Mouse (Mus musculus) limb, embryonic 12.5 days (tissue): ENCODE measurements around the gene Umad1. TPM values are rescaled to one million over a fixed set of nuclear protein-coding genes. Genes with fewer than 3 reads are reported as not detected.

ENCODE experiments used
- ATAC-seq: fragments of 200-750 bp; cut with Nextera tagmentation; 2 replicates; pipeline ENCODE4 v1.8.0; 2017; ENCODE audit warnings: low read depth, moderate TSS enrichment; ENCODE audit not compliant: insufficient number of reproducible peaks, insufficient read depth, low FRiP score, low TSS enrichment
- H3K27ac ChIP-seq: fragments of 300-500 bp; sonication (generic); 2 replicates; pipeline ENCODE4 v1.5.1; 2016; ENCODE audit warnings: mild to moderate bottlenecking, moderate library complexity
- H3K27me3 ChIP-seq: fragments of 300-500 bp; sonication (generic); 2 replicates; pipeline ENCODE4 v1.6.1; 2016; ENCODE audit warnings: mild to moderate bottlenecking, moderate library complexity
- H3K36me3 ChIP-seq: fragments of 300-500 bp; sonication (generic); 2 replicates; pipeline ENCODE4 v1.6.1; 2016; ENCODE audit warnings: mild to moderate bottlenecking, moderate library complexity
- H3K4me1 ChIP-seq: fragments of 300-500 bp; sonication (generic); replicated peaks from 2 replicates; pipeline ENCODE4 v1.6.1; 2016
- H3K4me2 ChIP-seq: fragments of 300-500 bp; sonication (generic); 2 replicates; pipeline ENCODE4 v1.6.1; 2016; ENCODE audit warnings: mild to moderate bottlenecking, moderate library complexity
- H3K4me3 ChIP-seq: fragments of 300-500 bp; sonication (generic); replicated peaks from 2 replicates; pipeline ENCODE4 v1.5.1; 2016; ENCODE audit warnings: mild to moderate bottlenecking
- H3K9ac ChIP-seq: fragments of 300-500 bp; sonication (generic); replicated peaks from 2 replicates; pipeline ENCODE4 v1.6.1; 2016; ENCODE audit warnings: mild to moderate bottlenecking, moderate library complexity
- H3K9me3 ChIP-seq: fragments of 300-500 bp; sonication (generic); 2 replicates; pipeline ENCODE4 v1.6.1; 2016; ENCODE audit warnings: mild to moderate bottlenecking, moderate library complexity
- WGBS: fragments of 180-500 bp; shearing (Covaris S2); methylation state at CpG from one replicate; pipeline ENCODE4 v1.1.7; 2016; 5-methylcytosine and 5-hydroxymethylcytosine counted together
- polyA plus RNA-seq: library from polyadenylated mRNA; unstranded; fragments of >200 nt; fragmentation: Nextera tagmentation; extraction: Ambion mirVana; gene quantifications from 2 replicates; pipeline ENCODE4 v1.2.1, GENCODE M21; 2016

Gene Umad1
- polyA plus RNA-seq = 16.7 and 18.9 TPM in 2 replicates

DNA sequence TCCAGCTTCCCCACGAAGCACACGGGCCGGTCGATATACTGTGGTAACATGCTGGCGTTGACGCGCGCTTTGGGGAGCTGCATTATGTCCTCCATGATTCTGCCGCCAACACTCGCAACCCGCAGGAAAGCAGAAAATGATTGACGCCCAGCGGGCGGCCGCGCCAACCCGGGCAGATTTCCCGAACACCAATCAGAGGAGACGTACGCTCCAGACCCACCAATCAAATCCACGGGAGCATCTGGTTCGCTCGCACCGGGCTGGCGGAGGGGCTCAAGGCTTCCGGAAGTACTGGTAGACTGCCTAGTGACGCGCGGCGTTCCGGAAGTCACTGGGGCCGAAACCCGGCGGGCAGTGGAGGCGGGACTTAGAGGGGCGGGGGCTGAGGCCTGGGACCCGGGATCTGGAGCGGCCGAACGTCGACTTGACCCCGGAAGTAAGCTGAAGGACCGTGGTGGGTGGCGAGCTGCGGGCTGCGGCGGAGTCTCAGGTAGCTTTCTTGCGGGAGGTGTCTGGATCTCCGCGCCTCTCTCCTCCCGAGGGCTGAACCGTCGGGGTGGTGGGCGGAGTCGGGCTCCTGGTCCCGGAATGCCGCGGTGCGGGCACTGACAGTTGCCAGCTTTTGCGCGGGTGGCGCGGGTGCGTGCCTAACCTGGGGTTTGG, at the start of gene Umad1, which contains the start of the genes Rpa3 and Gm45062:
Gene Umad1, plus strand, starts transcription at position 285 of the 663 bp plus-strand sequence.
Gene Rpa3, minus strand, starts transcription at position 170 of the 663 bp plus-strand sequence.
Gene Gm45062, plus strand, starts transcription at position 447 of the 663 bp plus-strand sequence.
- WGBS = under 1% methylated on average over 64 of the region's 64 CpGs
- peak; percentile 100 for ATAC-seq
- Histone ChIP-seq H3K36me3 (peaks cover 10% of the 10 kb centered on the region), H3K4me2 (peak within 1 kb of the TSS; percentile 92), H3K4me1 (peaks cover 10% of the 10 kb centered on the region; the same call in 1 of the 2 replicates), H3K9me3 (no peaks in the 10 kb centered on the region), H3K27me3 (no peaks in the 10 kb centered on the region), H3K9ac (peak within 1 kb of the TSS; percentile 77), H3K27ac (peak within 1 kb of the TSS; percentile 82), H3K4me3 (peak within 1 kb of the TSS; percentile 77)

GRCm38 (mm10) chr6:8209866-8210186, 49.3 kb upstream of the Umad1 start:
- peak overlapping the region; percentile 96 for H3K27ac ChIP-seq
- WGBS = 12% methylated on average over 10 of the region's 10 CpGs
- no peak for ATAC-seq
- H3K4me3 ChIP-seq = peak overlapping the region; percentile 83
- no peaks in the 10 kb centered on the region for H3K27me3 ChIP-seq
- peaks cover 13% of the 10 kb centered on the region for H3K36me3 ChIP-seq
- H3K9ac ChIP-seq = peak overlapping the region; percentile 84
- peak overlapping the region; percentile 52 for H3K4me2 ChIP-seq
- H3K9me3 ChIP-seq = no peaks in the 10 kb centered on the region
- peaks cover 11% of the 10 kb centered on the region for H3K4me1 ChIP-seq

- H3K4me3 ChIP-seq = no peak overlapping the region
- peaks cover 21% of the 10 kb centered on the region for H3K36me3 ChIP-seq
- H3K27me3 ChIP-seq = no peaks in the 10 kb centered on the region
- H3K9me3 ChIP-seq = no peaks in the 10 kb centered on the region
- peak overlapping the region; percentile 52 for H3K4me2 ChIP-seq
- no peak overlapping the region for H3K9ac ChIP-seq
- 94% methylated on average over 3 of the region's 3 CpGs for WGBS
- H3K4me1 ChIP-seq = peaks cover 11% of the 10 kb centered on the region
- H3K27ac ChIP-seq = no peak overlapping the region
- no peak for ATAC-seq
These were observed 48.4 kb upstream of the Umad1 start for GRCm38 (mm10) chr6:8210661-8211060.

GRCm38 (mm10) chr6:8227035-8227434, 32.1 kb upstream of the Umad1 start:
- H3K27me3 ChIP-seq = no peaks in the 10 kb centered on the region
- peaks cover 49% of the 10 kb centered on the region for H3K36me3 ChIP-seq
- no peak overlapping the region for H3K4me2 ChIP-seq
- no peak overlapping the region for H3K9ac ChIP-seq
- H3K4me3 ChIP-seq = no peak overlapping the region
- H3K27ac ChIP-seq = no peak overlapping the region
- no peak for ATAC-seq
- H3K4me1 ChIP-seq = no peaks in the 10 kb centered on the region
- WGBS = 88% methylated on average over 3 of the region's 3 CpGs
- no peaks in the 10 kb centered on the region for H3K9me3 ChIP-seq

GRCm38 (mm10) chr6:8228596-8228995, 30.5 kb upstream of the Umad1 start:
- ATAC-seq = no peak
- H3K4me1 ChIP-seq = no peaks in the 10 kb centered on the region
- H3K27me3 ChIP-seq = no peaks in the 10 kb centered on the region
- no peak overlapping the region for H3K27ac ChIP-seq
- 90% methylated on average over 3 of the region's 3 CpGs for whole genome bisulfite sequencing
- H3K4me3 ChIP-seq = no peak overlapping the region
- no peaks in the 10 kb centered on the region for H3K9me3 ChIP-seq
- H3K9ac ChIP-seq = no peak overlapping the region
- H3K36me3 ChIP-seq = peaks cover 57% of the 10 kb centered on the region
- H3K4me2 ChIP-seq = no peak overlapping the region

- Histone ChIP-seq H3K27me3 (no peaks in the 10 kb centered on the region), H3K4me3 (peak overlapping the region; percentile 77), H3K4me2 (peak overlapping the region; percentile 78), H3K27ac (peak overlapping the region; percentile 82), H3K9ac (peak overlapping the region; percentile 77), H3K4me1 (peaks cover 10% of the 10 kb centered on the region; the same call in 1 of the 2 replicates), H3K36me3 (peaks cover 17% of the 10 kb centered on the region), H3K9me3 (no peaks in the 10 kb centered on the region)
- 10% methylated on average over 6 of the region's 6 CpGs for whole genome bisulfite sequencing
- ATAC-seq = no peak
These were observed 772 bp upstream of the Umad1 start for GRCm38 (mm10) chr6:8258316-8258715.

DNA sequence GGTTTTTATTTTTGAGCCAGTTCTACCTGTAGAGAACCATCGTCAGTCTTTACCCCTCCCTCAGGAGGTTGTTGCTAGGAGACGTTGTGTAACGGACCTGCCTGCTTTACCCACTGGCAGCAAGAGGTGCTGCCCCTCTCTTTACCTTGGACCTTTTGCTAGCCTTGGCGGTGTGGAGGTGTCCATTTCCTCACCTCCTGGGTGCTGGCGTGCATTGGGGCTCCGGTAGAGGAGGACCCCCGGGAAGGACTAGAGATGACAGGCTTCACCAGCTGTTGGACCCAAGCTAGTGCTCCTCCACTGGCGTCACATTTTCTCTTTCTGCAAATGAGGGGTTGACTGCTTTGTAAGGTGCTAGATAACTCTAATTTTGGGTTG, 568 bp downstream of the Umad1 start:
- H3K36me3 ChIP-seq = peaks cover 6% of the 10 kb centered on the region; the same call in 1 of the 2 replicates
- H3K4me2 ChIP-seq = peak overlapping the region; percentile 92
- no peak for ATAC-seq
- H3K9ac ChIP-seq = peak overlapping the region; percentile 69
- H3K4me3 ChIP-seq = peak overlapping the region; percentile 77
- 0% methylated on average over 8 of the region's 8 CpGs for WGBS
- no peaks in the 10 kb centered on the region for H3K27me3 ChIP-seq
- peak overlapping the region; percentile 53; the same call in 1 of the 2 replicates for H3K27ac ChIP-seq
- peaks cover 10% of the 10 kb centered on the region; the same call in 1 of the 2 replicates for H3K4me1 ChIP-seq
- H3K9me3 ChIP-seq = no peaks in the 10 kb centered on the region

DNA sequence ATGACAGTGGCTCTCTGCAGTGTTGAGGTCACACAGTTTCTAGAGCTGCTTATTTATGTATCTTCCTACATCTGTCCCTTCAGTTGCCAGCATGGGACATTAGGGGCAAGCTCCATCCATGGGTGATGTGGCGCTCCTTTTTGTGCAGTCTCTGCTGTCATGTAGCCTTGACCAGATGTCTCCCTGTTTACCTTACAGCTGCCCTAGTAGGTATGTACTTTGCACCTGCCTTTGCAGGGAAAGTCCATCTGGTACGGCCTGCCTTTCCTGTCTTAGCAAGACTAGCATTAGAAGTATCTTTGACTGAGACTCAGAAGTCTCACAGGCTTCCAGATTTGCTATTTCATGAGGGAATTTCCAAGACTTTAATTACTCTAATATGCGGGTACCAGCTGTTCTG, 12.0 kb downstream of the Umad1 start:
- no peaks in the 10 kb centered on the region for H3K9me3 ChIP-seq
- no peak overlapping the region for H3K9ac ChIP-seq
- no peak overlapping the region for H3K4me3 ChIP-seq
- H3K36me3 ChIP-seq = peaks cover 13% of the 10 kb centered on the region; the same call in 1 of the 2 replicates
- 83% methylated on average over 3 of the region's 3 CpGs for WGBS
- H3K4me2 ChIP-seq = no peak overlapping the region
- H3K4me1 ChIP-seq = no peaks in the 10 kb centered on the region
- no peak for ATAC-seq
- no peak overlapping the region for H3K27ac ChIP-seq
- no peaks in the 10 kb centered on the region for H3K27me3 ChIP-seq

- Histone ChIP-seq H3K9me3 (no peaks in the 10 kb centered on the region), H3K4me2 (no peak overlapping the region), H3K4me3 (no peak overlapping the region), H3K4me1 (no peaks in the 10 kb centered on the region), H3K36me3 (peaks cover 13% of the 10 kb centered on the region; the same call in 1 of the 2 replicates), H3K9ac (no peak overlapping the region), H3K27me3 (no peaks in the 10 kb centered on the region), H3K27ac (0 out of 2 replicates have a peak overlapping the region, but pooled peaks have one; percentile 29)
- WGBS = 33% methylated on average over 6 of the region's 6 CpGs
- no peak for ATAC-seq
These were observed 15.4 kb downstream of the Umad1 start for GRCm38 (mm10) chr6:8274387-8275054.

DNA sequence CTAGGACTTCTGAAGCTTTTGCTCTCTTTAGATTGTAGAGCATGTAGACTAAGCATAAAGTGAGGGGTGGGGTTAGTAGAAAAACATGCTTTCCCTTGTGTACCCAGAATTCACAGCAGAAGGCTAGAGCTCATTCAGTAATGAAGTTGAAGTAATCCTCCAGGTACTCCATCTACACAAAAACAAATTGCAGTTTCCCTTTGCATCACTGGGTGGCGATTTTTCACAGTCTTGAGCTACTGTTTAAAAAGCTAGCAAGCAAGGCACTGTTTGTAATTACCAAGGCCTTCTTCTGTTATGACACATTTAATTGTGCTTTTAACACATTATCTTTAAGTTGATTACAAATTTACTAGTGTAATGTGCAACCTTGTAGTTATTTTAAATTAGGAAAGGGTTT, 16.0 kb downstream of the Umad1 start:
- Histone ChIP-seq H3K4me2 (no peak overlapping the region), H3K9ac (no peak overlapping the region), H3K36me3 (peaks cover 13% of the 10 kb centered on the region; the same call in 1 of the 2 replicates), H3K27ac (no peak overlapping the region), H3K9me3 (no peaks in the 10 kb centered on the region), H3K27me3 (no peaks in the 10 kb centered on the region), H3K4me1 (no peaks in the 10 kb centered on the region), H3K4me3 (no peak overlapping the region)
- WGBS = 6% methylated on average over 1 of the region's 1 CpGs
- ATAC-seq = no peak

DNA sequence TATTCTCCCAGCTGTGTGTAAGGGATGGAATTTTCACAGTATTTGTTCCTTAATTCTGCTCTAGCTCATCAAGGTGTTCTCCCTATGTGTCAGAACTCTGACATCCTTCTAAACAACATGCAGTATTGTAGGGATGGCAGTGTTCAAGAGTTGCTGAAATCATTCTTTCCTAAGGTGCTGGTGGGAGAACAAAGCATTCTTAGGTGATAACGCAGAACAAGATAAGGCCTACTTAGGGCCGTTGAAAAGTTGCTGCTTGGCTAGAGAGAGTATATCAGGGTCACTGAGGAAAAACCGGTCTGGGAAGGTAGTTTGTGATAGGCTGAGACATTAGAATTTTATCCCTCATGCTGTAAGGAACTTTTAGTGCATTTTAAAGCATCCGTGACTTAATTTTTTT, 17.3 kb downstream of the Umad1 start:
- no peak overlapping the region for H3K9ac ChIP-seq
- H3K4me2 ChIP-seq = no peak overlapping the region
- peaks cover 5% of the 10 kb centered on the region; the same call in 1 of the 2 replicates for H3K36me3 ChIP-seq
- no peak overlapping the region for H3K4me3 ChIP-seq
- no peak overlapping the region for H3K27ac ChIP-seq
- 68% methylated on average over 4 of the region's 4 CpGs for WGBS
- H3K9me3 ChIP-seq = no peaks in the 10 kb centered on the region
- no peak for ATAC-seq
- H3K27me3 ChIP-seq = no peaks in the 10 kb centered on the region
- H3K4me1 ChIP-seq = no peaks in the 10 kb centered on the region
